Mouse (Mus musculus) myocyte (in vitro differentiated cells): ENCODE data around the gene Mapk14. TPM values are rescaled to one million over a fixed set of nuclear protein-coding genes. Genes with fewer than 3 reads are reported as not detected.

Experiments used
- H3K27me3 ChIP-seq: one replicate; pipeline ENCODE4 v1.6.1; 2011; ENCODE audit not compliant: control insufficient read depth, insufficient read depth, insufficient read length
- H3K36me3 ChIP-seq: one replicate; pipeline ENCODE4 v1.6.1; 2011; ENCODE audit not compliant: control insufficient read depth, insufficient read depth
- H3K4me2 ChIP-seq: one replicate; pipeline ENCODE4 v1.6.1; 2011; ENCODE audit warnings: low read depth, control low read depth
- H3K4me3 ChIP-seq: one replicate; pipeline ENCODE4 v1.5.1; 2011; ENCODE audit warnings: mild to moderate bottlenecking, control low read depth, moderate library complexity
- H3K79me2 ChIP-seq: one replicate; pipeline ENCODE4 v1.6.1; 2011; ENCODE audit not compliant: control insufficient read depth, insufficient read depth
- H3ac ChIP-seq: one replicate; pipeline ENCODE4 v1.6.1; 2011; ENCODE audit not compliant: control insufficient read depth, insufficient read length
- CEBPB ChIP-seq: IDR thresholded peaks from 2 replicates; pipeline ENCODE4 v1.6.1; 2011; ENCODE audit warnings: mild to moderate bottlenecking, moderate library complexity; ENCODE audit not compliant: poor library complexity, insufficient read depth, severe bottlenecking
- E2F4 ChIP-seq: IDR thresholded peaks from one replicate; pipeline ENCODE4 v1.6.1; 2011; ENCODE audit warnings: mild to moderate bottlenecking, control low read depth, moderate library complexity; ENCODE audit not compliant: insufficient read depth
- MAX ChIP-seq: IDR thresholded peaks from one replicate; pipeline ENCODE4 v1.6.1; 2011; ENCODE audit warnings: low read depth, mild to moderate bottlenecking, control low read depth
- MYOD1 ChIP-seq, 3 experiments: IDR thresholded peaks; one replicate each; pipeline ENCODE4 v1.6.1; 2011; ENCODE audit warnings: control low read depth in 2 of 3, low read depth in 2 of 3, mild to moderate bottlenecking in 2 of 3, moderate library complexity in 1 of 3; ENCODE audit not compliant: insufficient read length in 2 of 3, control insufficient read depth in 1 of 3
- MYOG ChIP-seq, 3 experiments: IDR thresholded peaks; one replicate each; pipeline ENCODE4 v1.6.1; 2011; ENCODE audit warnings: control low read depth in 2 of 3, low read depth in 2 of 3, mild to moderate bottlenecking in 2 of 3; ENCODE audit not compliant: insufficient read length in 2 of 3, control insufficient read depth in 1 of 3, insufficient read depth in 1 of 3
- POLR2A ChIP-seq: IDR thresholded peaks from one replicate; pipeline ENCODE4 v1.6.1; 2011; ENCODE audit warnings: low read depth, mild to moderate bottlenecking, control low read depth, moderate library complexity; ENCODE audit not compliant: insufficient read length
- POLR2AphosphoS2 ChIP-seq: IDR thresholded peaks from one replicate; pipeline ENCODE4 v1.6.1; 2011; ENCODE audit warnings: low read depth, control low read depth; ENCODE audit not compliant: insufficient read length
- REST ChIP-seq: IDR thresholded peaks from one replicate; pipeline ENCODE4 v1.6.1; 2011; ENCODE audit warnings: mild to moderate bottlenecking, control low read depth, moderate library complexity; ENCODE audit not compliant: insufficient read depth, insufficient read length
- SRF ChIP-seq: IDR thresholded peaks from one replicate; pipeline ENCODE4 v1.6.1; 2011; ENCODE audit warnings: low read depth; ENCODE audit not compliant: control insufficient read depth, insufficient read length
- TCF12 ChIP-seq: IDR thresholded peaks from one replicate; pipeline ENCODE4 v1.6.1; 2011; ENCODE audit warnings: mild to moderate bottlenecking, control low read depth; ENCODE audit not compliant: poor library complexity, insufficient read depth, severe bottlenecking
- TCF3 ChIP-seq: IDR thresholded peaks from one replicate; pipeline ENCODE4 v1.6.1; 2011; ENCODE audit warnings: low read depth, control low read depth; ENCODE audit not compliant: insufficient read length
- USF1 ChIP-seq: IDR thresholded peaks from one replicate; pipeline ENCODE4 v1.6.1; 2011; ENCODE audit warnings: low read depth, mild to moderate bottlenecking, control low read depth, moderate library complexity
- polyA plus RNA-seq: library from polyadenylated mRNA; unstranded; fragments of >200 nt; fragmentation: generic; extraction: Trizol; gene quantifications from one replicate; pipeline ENCODE4 v1.2.1, GENCODE M21; 2012; ENCODE audit warnings: missing spikeins

The Mapk14 gene
- polyA plus RNA-seq, 1 experiment: 34.6 TPM

DNA sequence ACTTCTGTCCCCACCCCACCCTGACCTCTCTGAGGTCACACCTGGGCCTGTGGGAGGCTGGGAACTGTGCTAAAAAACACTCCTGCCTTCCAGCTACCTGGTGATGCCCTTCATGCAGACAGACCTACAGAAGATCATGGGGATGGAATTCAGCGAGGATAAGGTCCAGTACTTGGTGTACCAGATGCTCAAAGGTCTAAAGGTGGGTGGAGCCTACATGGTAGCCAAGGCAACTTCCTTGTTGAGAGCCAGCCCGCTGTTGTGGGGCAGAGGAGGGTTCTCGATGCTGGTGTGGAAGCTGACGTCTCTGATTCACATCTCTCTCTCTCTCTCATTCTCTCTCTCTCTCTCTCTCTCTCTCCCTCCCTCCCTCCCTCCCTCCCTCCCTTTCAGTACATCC is 84.0 kb downstream of the Mapk14 start:
- Histone ChIP-seq H3K4me2 (no peak overlapping the region), H3ac (no peak overlapping the region), H3K36me3 (no peaks in the 10 kb centered on the region), H3K27me3 (peaks cover 12% of the 10 kb centered on the region), H3K79me2 (no peaks in the 10 kb centered on the region), H3K4me3 (no peak overlapping the region)
- no peak for TF ChIP-seq POLR2A
- TF ChIP-seq POLR2AphosphoS2: no peak
- no peak for TF ChIP-seq REST
- TF ChIP-seq TCF12: no peak
- no peak for TF ChIP-seq MAX

DNA sequence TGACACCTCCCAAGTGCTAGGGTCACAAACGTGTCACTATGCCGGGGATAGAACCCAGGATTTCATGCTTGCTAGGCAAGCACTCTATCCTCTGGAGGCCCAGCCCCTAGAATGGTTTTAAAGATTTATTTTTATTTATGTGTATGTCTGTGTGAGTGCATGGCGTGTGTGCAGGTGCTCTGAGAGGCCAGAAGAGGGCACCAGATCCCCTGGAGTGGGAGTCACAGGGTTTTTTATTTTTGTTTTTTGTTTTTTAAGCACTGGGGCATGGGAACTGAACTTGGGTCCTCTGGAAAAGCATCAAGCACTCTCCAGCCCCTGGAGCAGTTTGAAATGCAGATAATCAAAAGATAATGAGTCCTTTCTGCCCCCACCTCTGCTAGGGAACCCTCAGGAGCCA is 85.7 kb downstream of the Mapk14 start:
- Histone ChIP-seq H3K36me3 (no peaks in the 10 kb centered on the region), H3K27me3 (no peaks in the 10 kb centered on the region), H3K79me2 (no peaks in the 10 kb centered on the region), H3ac (no peak overlapping the region), H3K4me3 (no peak overlapping the region), H3K4me2 (no peak overlapping the region)
- no peak for TF ChIP-seq USF1
- no peak for TF ChIP-seq MYOD1 (IDR thresholded peaks at IDR 0.05; ENCODE audit: control insufficient read depth in 1 of 3, insufficient read length in 2 of 3, low read depth in 2 of 3)
- no peak for TF ChIP-seq POLR2AphosphoS2
- no peak for TF ChIP-seq CEBPB
- no peak for TF ChIP-seq MAX
- no peak for TF ChIP-seq SRF
- TF ChIP-seq TCF12: no peak
- TF ChIP-seq TCF3: no peak
- no peak for TF ChIP-seq MYOG (IDR thresholded peaks at IDR 0.05; ENCODE audit: control insufficient read depth in 1 of 3, insufficient read depth in 1 of 3, insufficient read length in 2 of 3, low read depth in 2 of 3)
- no peak for TF ChIP-seq REST
- no peak for TF ChIP-seq E2F4
- no peak for TF ChIP-seq POLR2A

DNA sequence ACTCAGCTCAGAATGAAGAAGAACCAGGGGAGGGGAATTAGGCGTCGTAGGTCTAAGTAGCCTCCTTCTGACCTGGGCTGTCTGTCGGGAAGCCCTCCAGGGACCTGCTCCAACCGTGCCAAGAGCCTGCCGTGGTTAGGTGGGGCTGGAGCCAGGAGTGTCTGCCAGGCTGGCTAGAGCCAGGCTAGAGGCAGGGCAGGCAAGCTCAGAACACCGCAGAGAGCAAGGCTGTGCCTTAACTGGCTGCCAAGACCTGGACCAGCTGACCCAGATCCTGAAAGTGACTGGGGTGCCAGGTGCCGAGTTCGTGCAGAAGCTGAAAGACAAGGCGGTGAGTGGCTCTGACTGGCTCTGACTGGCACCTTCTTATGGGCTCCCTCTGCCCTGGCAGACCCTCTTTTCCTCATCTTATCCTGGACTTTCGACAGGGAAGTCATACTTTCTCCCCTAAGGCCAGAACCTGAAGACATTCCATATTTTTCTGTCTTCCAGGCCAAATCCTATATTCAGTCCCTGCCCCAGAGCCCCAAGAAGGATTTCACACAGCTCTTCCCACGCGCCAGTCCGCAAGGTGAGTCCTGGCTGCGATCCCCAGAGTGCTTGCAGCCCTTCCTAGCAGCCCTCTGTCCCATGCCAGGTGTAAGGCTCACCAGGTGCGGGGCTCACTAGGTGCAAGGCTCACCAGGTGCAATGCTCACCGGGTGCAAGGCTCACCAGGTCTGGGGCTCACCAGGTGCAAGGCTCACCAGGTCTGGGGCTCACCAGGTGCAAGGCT is 86.3 kb downstream of the Mapk14 start:
- TF ChIP-seq POLR2A: no peak
- no peak for TF ChIP-seq REST
- TF ChIP-seq USF1: no peak
- TF ChIP-seq SRF: no peak
- TF ChIP-seq CEBPB: no peak
- no peak for TF ChIP-seq TCF12
- TF ChIP-seq MYOG (IDR thresholded peaks at IDR 0.05; ENCODE audit: control insufficient read depth in 1 of 3, insufficient read depth in 1 of 3, insufficient read length in 2 of 3, low read depth in 2 of 3): no peak
- no peak for TF ChIP-seq MAX
- TF ChIP-seq TCF3: no peak
- no peaks in the 10 kb centered on the region for H3K36me3 ChIP-seq
- no peaks in the 10 kb centered on the region for H3K79me2 ChIP-seq
- H3K4me3 ChIP-seq: no peak overlapping the region
- no peak overlapping the region for H3ac ChIP-seq
- no peaks in the 10 kb centered on the region for H3K27me3 ChIP-seq
- H3K4me2 ChIP-seq: no peak overlapping the region

DNA sequence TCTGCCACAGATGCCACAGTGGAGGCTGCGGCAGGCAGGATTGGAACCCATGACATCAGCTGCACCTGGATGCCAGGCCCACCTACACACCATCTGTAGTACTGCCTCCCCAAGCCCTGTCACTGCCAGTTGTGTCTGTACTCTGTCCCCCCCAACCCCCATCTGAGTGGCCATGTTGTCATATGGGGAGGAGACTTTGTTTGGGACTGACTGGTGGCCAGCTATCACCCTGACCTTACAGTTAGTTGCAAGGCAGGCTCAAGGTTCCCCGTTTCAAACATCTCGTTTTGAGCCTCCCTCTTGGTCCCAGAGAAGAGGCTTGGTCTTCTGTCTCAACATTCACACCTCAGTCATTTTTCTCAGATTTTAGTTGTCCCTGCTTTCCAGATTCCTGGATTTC is 88.6 kb downstream of the Mapk14 start:
- H3K4me2 ChIP-seq: no peak overlapping the region
- no peak overlapping the region for H3ac ChIP-seq
- no peaks in the 10 kb centered on the region for H3K79me2 ChIP-seq
- TF ChIP-seq REST (no peak), MYOD1 (IDR thresholded peaks at IDR 0.05; ENCODE audit: control insufficient read depth in 1 of 3, insufficient read length in 2 of 3, low read depth in 2 of 3) (no peak), TCF12 (no peak), CEBPB (no peak), SRF (no peak), POLR2A (no peak), MAX (no peak), USF1 (no peak), POLR2AphosphoS2 (no peak), MYOG (IDR thresholded peaks at IDR 0.05; ENCODE audit: control insufficient read depth in 1 of 3, insufficient read depth in 1 of 3, insufficient read length in 2 of 3, low read depth in 2 of 3) (no peak), TCF3 (no peak), E2F4 (no peak)
- no peaks in the 10 kb centered on the region for H3K27me3 ChIP-seq
- H3K36me3 ChIP-seq: no peaks in the 10 kb centered on the region
- H3K4me3 ChIP-seq: no peak overlapping the region
